Mouse (Mus musculus): ENCODE measurements at regions not wholly inside any gene's neighbourhood (a gene's known extent, or its start where the extent isn't known, plus 50 kb on each side); places are given as distances from the start of the nearest gene placed in this dataset.

DNA sequence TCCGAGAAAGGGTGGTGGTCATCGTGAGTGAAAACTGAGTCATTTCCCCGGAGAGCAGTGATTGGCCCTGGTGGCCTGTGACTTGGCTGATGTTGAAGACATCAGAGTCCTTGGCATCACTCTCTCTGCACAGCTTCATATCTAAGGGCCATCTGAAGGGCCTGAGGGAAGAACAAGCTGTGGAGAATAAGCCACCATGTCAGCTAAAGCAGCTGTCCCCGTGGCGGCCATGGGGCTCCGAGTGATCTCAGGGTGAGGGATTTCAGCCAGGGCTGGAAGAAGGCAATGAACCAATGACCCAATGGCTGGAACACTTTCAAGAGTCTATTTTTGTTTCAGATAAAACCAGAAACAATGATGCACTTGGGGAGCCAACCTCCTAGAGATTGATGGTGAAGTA is 62.2 kb downstream of the Ttc32 start:
- Histone ChIP-seq H3K36me3 (ENCODE audit: control insufficient read depth, insufficient read depth, low read length) (no peaks in the 10 kb centered on the region), H3K4me3 (ENCODE audit: low read depth, low read length) (no peak overlapping the region), H3K4me1 (ENCODE audit: control insufficient read depth, insufficient read depth, low read length) (no peaks in the 10 kb centered on the region), H3K9ac (ENCODE audit: low read length) (no peak overlapping the region), H3K27me3 (replicated peaks; ENCODE audit: control insufficient read depth, insufficient read depth, low read length) (no peaks in the 10 kb centered on the region), H3K4me2 (ENCODE audit: low read length) (no peak overlapping the region), H3K9me3 (replicated peaks; ENCODE audit: control insufficient read depth, low read length) (no peaks in the 10 kb centered on the region), H3K27ac (ENCODE audit: low read depth, low read length) (no peak overlapping the region)
- DNase-seq (ENCODE audit: low spot score) = no peak
- 91% methylated on average over 6 of the region's 6 CpGs for WGBS
- no peak for ATAC-seq

DNA sequence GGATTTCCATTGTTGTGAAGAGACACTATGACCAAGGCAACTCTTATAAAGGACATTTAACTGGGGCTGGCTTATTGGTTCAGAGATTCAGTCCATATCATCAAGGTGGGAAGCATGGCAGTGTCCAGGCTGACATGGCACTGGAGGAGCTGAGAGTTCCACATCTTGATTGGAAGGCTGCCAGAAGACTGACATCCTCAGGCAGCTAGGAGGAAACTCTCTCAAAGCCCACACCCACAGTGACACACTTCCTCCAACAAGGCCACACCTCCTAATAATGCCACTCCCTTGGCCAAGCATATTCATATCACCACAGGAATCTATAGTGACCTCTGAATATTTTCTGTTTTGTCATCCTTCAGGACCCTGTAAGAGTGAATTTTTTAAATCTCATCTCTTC is 65.3 kb downstream of the Ttc32 start:
- DNase-seq (ENCODE audit: low spot score) = no peak

DNA sequence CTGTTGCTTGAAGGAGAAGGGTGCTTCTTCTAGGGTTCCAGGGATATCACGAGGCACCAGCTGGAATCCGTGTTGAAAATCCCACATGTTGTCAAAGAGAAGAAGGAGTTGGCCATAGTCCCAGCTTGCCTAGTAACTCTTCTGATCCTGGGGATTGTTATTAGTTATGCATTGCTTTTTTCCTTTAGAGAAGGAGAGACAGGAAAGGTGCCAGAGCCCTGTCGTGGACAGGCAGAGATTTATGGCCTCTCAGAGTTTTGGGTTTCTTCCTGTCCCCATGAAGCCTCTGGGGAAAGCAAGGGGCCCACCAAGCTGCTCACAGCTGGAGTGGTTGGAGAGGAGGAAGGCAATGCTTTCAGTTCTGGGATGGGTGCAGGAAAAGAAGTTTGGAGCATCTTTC is 76.6 kb downstream of the Ttc32 start:
- Histone ChIP-seq H3K4me3 (ENCODE audit: low read depth, low read length) (no peak overlapping the region), H3K36me3 (ENCODE audit: control insufficient read depth, insufficient read depth, low read length) (no peaks in the 10 kb centered on the region), H3K9ac (ENCODE audit: low read length) (no peak overlapping the region), H3K27me3 (replicated peaks; ENCODE audit: control insufficient read depth, insufficient read depth, low read length) (no peaks in the 10 kb centered on the region), H3K9me3 (replicated peaks; ENCODE audit: control insufficient read depth, low read length) (no peaks in the 10 kb centered on the region), H3K27ac (ENCODE audit: low read depth, low read length) (no peak overlapping the region), H3K4me2 (ENCODE audit: low read length) (no peak overlapping the region), H3K4me1 (ENCODE audit: control insufficient read depth, insufficient read depth, low read length) (no peaks in the 10 kb centered on the region)
- ATAC-seq (no peak), DNase-seq (ENCODE audit: low spot score) (no peak)
- WGBS = 68% methylated on average over 3 of the region's 3 CpGs

More for the DNA sequence above, 65.3 kb downstream of the Ttc32 start:
- no peaks in the 10 kb centered on the region for H3K9me3 ChIP-seq (replicated peaks; ENCODE audit: control insufficient read depth, low read length)
- H3K9ac ChIP-seq (ENCODE audit: low read length) = no peak overlapping the region
- H3K4me3 ChIP-seq (ENCODE audit: low read depth, low read length) = no peak overlapping the region
- no peaks in the 10 kb centered on the region for H3K36me3 ChIP-seq (ENCODE audit: control insufficient read depth, insufficient read depth, low read length)
- H3K27me3 ChIP-seq (replicated peaks; ENCODE audit: control insufficient read depth, insufficient read depth, low read length) = no peaks in the 10 kb centered on the region
- H3K4me1 ChIP-seq (ENCODE audit: control insufficient read depth, insufficient read depth, low read length) = no peaks in the 10 kb centered on the region
- no peak overlapping the region for H3K27ac ChIP-seq (ENCODE audit: low read depth, low read length)
- no peak for ATAC-seq
- no peak overlapping the region for H3K4me2 ChIP-seq (ENCODE audit: low read length)

- no peak for ATAC-seq
- no peak overlapping the region for H3K4me2 ChIP-seq (ENCODE audit: low read length)
- H3K9me3 ChIP-seq (replicated peaks; ENCODE audit: control insufficient read depth, low read length) = no peaks in the 10 kb centered on the region
- H3K36me3 ChIP-seq (ENCODE audit: control insufficient read depth, insufficient read depth, low read length) = no peaks in the 10 kb centered on the region
- DNase-seq (ENCODE audit: low spot score) = no peak
- no peaks in the 10 kb centered on the region for H3K27me3 ChIP-seq (replicated peaks; ENCODE audit: control insufficient read depth, insufficient read depth, low read length)
- H3K9ac ChIP-seq (ENCODE audit: low read length) = no peak overlapping the region
- WGBS = 92% methylated on average over 7 of the region's 7 CpGs
- H3K4me1 ChIP-seq (ENCODE audit: control insufficient read depth, insufficient read depth, low read length) = no peaks in the 10 kb centered on the region
- H3K4me3 ChIP-seq (ENCODE audit: low read depth, low read length) = no peak overlapping the region
- no peak overlapping the region for H3K27ac ChIP-seq (ENCODE audit: low read depth, low read length)
These were observed 80.0 kb downstream of the Ttc32 start for GRCm38 (mm10) chr12:9109806-9110205.

DNA sequence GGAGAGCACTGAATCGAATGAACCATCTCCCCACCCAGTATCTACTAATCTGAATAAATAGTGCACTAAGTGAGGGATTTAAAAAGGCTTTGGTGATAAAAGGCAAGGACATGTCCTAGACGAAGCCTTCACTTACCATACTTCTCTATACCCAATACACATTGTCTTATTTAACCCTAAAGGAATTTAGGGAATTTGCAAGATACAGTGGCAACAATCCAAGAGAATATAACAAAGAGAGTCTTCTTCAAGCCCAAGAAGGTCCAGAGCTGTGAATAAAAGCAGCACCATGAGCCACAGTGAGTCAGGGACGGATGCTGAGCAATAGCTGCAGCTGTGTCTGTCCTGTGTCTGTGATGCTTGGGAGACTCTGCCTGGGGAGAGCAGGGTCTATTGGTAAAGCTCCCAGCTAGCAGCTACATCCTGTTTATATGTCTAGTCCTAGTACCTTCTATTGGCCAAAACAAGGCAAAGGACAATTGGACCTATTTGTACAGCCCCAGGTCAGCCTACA is 82.4 kb downstream of the Ttc32 start:
- ATAC-seq = no peak
- no peak for DNase-seq (ENCODE audit: low spot score)
- H3K4me3 ChIP-seq (ENCODE audit: low read depth, low read length) = no peak overlapping the region
- H3K27me3 ChIP-seq (replicated peaks; ENCODE audit: control insufficient read depth, insufficient read depth, low read length) = no peaks in the 10 kb centered on the region
- no peak overlapping the region for H3K27ac ChIP-seq (ENCODE audit: low read depth, low read length)
- no peak overlapping the region for H3K4me2 ChIP-seq (ENCODE audit: low read length)
- H3K9ac ChIP-seq (ENCODE audit: low read length) = no peak overlapping the region
- 72% methylated on average over 3 of the region's 3 CpGs for WGBS
- H3K4me1 ChIP-seq (ENCODE audit: control insufficient read depth, insufficient read depth, low read length) = no peaks in the 10 kb centered on the region
- H3K36me3 ChIP-seq (ENCODE audit: control insufficient read depth, insufficient read depth, low read length) = no peaks in the 10 kb centered on the region
- no peaks in the 10 kb centered on the region for H3K9me3 ChIP-seq (replicated peaks; ENCODE audit: control insufficient read depth, low read length)

DNA sequence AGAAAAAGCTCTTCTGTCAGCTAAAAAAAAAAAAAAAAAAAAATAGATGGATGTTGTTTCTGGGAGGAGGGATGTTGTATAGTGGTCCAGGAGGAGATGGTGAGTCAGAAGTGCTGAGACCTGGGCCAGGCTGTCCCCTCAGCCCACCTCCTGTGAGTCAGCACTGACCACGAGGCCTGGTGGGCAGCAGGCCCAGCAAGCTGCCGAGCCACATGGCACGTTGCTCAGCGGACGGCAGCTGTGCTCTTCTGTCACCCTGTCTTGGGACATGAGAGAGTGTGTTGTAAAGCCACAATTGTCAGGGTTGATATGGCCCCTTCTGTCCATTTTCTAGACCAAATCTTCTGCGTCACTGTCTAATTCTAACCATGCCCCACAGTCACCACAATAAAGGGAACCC is 83.9 kb downstream of the Ttc32 start:
- no peak overlapping the region for H3K9ac ChIP-seq (ENCODE audit: low read length)
- H3K4me1 ChIP-seq (ENCODE audit: control insufficient read depth, insufficient read depth, low read length) = no peaks in the 10 kb centered on the region
- ATAC-seq = no peak
- no peak overlapping the region for H3K4me3 ChIP-seq (ENCODE audit: low read depth, low read length)
- H3K36me3 ChIP-seq (ENCODE audit: control insufficient read depth, insufficient read depth, low read length) = no peaks in the 10 kb centered on the region
- no peaks in the 10 kb centered on the region for H3K9me3 ChIP-seq (replicated peaks; ENCODE audit: control insufficient read depth, low read length)
- no peak overlapping the region for H3K27ac ChIP-seq (ENCODE audit: low read depth, low read length)
- DNase-seq (ENCODE audit: low spot score) = no peak
- 85% methylated on average over 6 of the region's 6 CpGs for WGBS
- no peaks in the 10 kb centered on the region for H3K27me3 ChIP-seq (replicated peaks; ENCODE audit: control insufficient read depth, insufficient read depth, low read length)
- no peak overlapping the region for H3K4me2 ChIP-seq (ENCODE audit: low read length)

DNA sequence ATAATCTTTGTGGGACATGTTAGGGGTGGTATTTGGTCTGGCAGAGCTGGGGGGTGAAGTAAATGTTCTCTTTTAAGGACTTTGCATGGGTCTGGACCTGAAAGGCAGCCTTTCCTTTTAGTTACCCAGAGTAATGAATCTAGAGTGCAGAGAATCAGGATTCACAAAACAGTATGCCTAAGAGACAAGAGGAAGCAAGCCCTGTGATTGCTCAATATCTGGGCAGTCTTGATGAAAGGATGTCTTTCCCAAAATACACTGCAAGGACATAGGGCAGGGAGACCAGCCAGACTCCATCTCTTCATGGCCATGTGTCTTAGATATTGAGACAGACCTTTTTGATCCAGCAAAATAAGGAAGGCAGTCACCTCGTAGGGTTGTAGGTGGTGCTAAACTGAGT is 84.3 kb downstream of the Ttc32 start:
- Histone ChIP-seq H3K9me3 (replicated peaks; ENCODE audit: control insufficient read depth, low read length) (no peaks in the 10 kb centered on the region), H3K9ac (ENCODE audit: low read length) (no peak overlapping the region), H3K27ac (ENCODE audit: low read depth, low read length) (no peak overlapping the region), H3K4me3 (ENCODE audit: low read depth, low read length) (no peak overlapping the region), H3K27me3 (replicated peaks; ENCODE audit: control insufficient read depth, insufficient read depth, low read length) (no peaks in the 10 kb centered on the region), H3K4me1 (ENCODE audit: control insufficient read depth, insufficient read depth, low read length) (no peaks in the 10 kb centered on the region), H3K36me3 (ENCODE audit: control insufficient read depth, insufficient read depth, low read length) (no peaks in the 10 kb centered on the region), H3K4me2 (ENCODE audit: low read length) (no peak overlapping the region)
- DNase-seq (ENCODE audit: low spot score) (no peak), ATAC-seq (no peak)
- WGBS = 90% methylated on average over 1 of the region's 1 CpGs

GRCm38 (mm10) chr12:9118576-9118975 is 88.8 kb downstream of the Ttc32 start:
- H3K36me3 ChIP-seq (ENCODE audit: control insufficient read depth, insufficient read depth, low read length) = no peaks in the 10 kb centered on the region
- DNase-seq (ENCODE audit: low spot score) = peak; percentile 21
- H3K4me3 ChIP-seq (ENCODE audit: low read depth, low read length) = no peak overlapping the region
- H3K4me1 ChIP-seq (ENCODE audit: control insufficient read depth, insufficient read depth, low read length) = no peaks in the 10 kb centered on the region
- WGBS = 22% methylated on average over 2 of the region's 2 CpGs
- no peak overlapping the region for H3K4me2 ChIP-seq (ENCODE audit: low read length)
- ATAC-seq = 0 out of 2 replicates have a peak, but pooled peaks have one; percentile 5
- H3K9ac ChIP-seq (ENCODE audit: low read length) = no peak overlapping the region
- H3K27me3 ChIP-seq (replicated peaks; ENCODE audit: control insufficient read depth, insufficient read depth, low read length) = no peaks in the 10 kb centered on the region
- H3K9me3 ChIP-seq (replicated peaks; ENCODE audit: control insufficient read depth, low read length) = no peaks in the 10 kb centered on the region
- no peak overlapping the region for H3K27ac ChIP-seq (ENCODE audit: low read depth, low read length)

DNA sequence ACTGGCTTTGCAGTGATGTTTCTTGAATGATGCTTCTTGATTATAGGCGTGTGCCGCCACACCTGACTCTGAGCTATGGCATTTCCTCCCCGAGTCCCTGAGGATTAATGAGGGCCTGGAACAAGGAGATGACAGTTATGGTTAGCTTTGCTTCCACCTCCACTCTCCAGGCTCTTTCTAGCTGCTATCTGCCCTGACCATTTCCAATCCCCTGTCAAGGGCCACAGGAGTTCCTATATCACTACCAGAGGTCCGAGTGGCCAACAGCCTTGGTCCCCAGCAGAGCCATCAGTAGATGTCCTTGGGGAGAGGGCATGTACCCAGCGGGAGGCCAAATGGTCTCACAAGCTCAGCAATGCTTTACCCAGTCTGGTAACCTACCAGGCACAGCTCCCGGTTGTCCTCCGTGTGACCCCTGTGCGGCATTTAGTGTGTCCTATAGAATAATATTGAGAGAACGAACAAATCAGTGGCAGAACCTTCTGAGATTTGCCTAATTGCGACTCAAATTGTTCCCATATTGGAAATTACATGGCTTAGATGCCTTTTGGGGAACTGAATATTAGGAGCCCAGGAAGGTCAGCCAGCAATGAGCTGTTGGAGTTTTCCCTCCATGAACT is 98.2 kb downstream of the Ttc32 start:
- no peak for ATAC-seq
- no peaks in the 10 kb centered on the region for H3K4me1 ChIP-seq (ENCODE audit: control insufficient read depth, insufficient read depth, low read length)
- WGBS = 88% methylated on average over 10 of the region's 10 CpGs
- H3K9me3 ChIP-seq (replicated peaks; ENCODE audit: control insufficient read depth, low read length) = no peaks in the 10 kb centered on the region
- H3K27me3 ChIP-seq (replicated peaks; ENCODE audit: control insufficient read depth, insufficient read depth, low read length) = no peaks in the 10 kb centered on the region
- no peak overlapping the region for H3K4me3 ChIP-seq (ENCODE audit: low read depth, low read length)
- DNase-seq (ENCODE audit: low spot score) = no peak
- no peak overlapping the region for H3K4me2 ChIP-seq (ENCODE audit: low read length)
- no peak overlapping the region for H3K27ac ChIP-seq (ENCODE audit: low read depth, low read length)
- H3K9ac ChIP-seq (ENCODE audit: low read length) = no peak overlapping the region
- no peaks in the 10 kb centered on the region for H3K36me3 ChIP-seq (ENCODE audit: control insufficient read depth, insufficient read depth, low read length)

Data from forebrain, embryonic 14.5 days (tissue).